Mouse (Mus musculus): ENCODE data around the gene Serpinb6c. TPM values are rescaled to one million over a fixed set of nuclear protein-coding genes. Genes with fewer than 3 reads are reported as not detected.
"Not testable (repeated sequence)": the region's sequence is repeated elsewhere in the genome, so short reads cannot be mapped to it uniquely, and the experiment has no call there.

Serpinb6c gene
- not detected in 2 replicates for polyA plus RNA-seq (2014; fragmentation: Nextera tagmentation; extraction: Ambion mirVana)

GRCm38 (mm10) chr13:33905176-33905954 lies at the start of gene Serpinb6c:
Serpinb6c (minus strand) TSS chr13:33905708.
- no peak within 1 kb of the TSS for H3K27ac ChIP-seq (ENCODE audit: low read depth, low read length)
- no peak for ATAC-seq (replicated peaks; ENCODE audit: insufficient number of reproducible peaks, low FRiP score, low TSS enrichment)
- WGBS (ENCODE audit: insufficient replicate concordance): 74% methylated on average over 18 of the region's 18 CpGs
- no peaks in the 10 kb centered on the region for H3K36me3 ChIP-seq (ENCODE audit: control insufficient read depth, insufficient read depth, low read length)
- no peak within 1 kb of the TSS for H3K4me2 ChIP-seq
- no peaks in the 10 kb centered on the region for H3K9me3 ChIP-seq (replicated peaks; ENCODE audit: control insufficient read depth, low read length)
- no peak within 1 kb of the TSS for H3K4me3 ChIP-seq (ENCODE audit: low read depth, low read length)
- no peaks in the 10 kb centered on the region for H3K4me1 ChIP-seq (ENCODE audit: control insufficient read depth, insufficient read depth, low read length)
- no peak within 1 kb of the TSS for H3K9ac ChIP-seq (ENCODE audit: low read depth, low read length)
- no peaks in the 10 kb centered on the region for H3K27me3 ChIP-seq (ENCODE audit: control insufficient read depth, insufficient read depth, low read length)

GRCm38 (mm10) chr13:33952947-33953346 lies 47.4 kb upstream of the Serpinb6c start:
- WGBS (ENCODE audit: insufficient replicate concordance): 78% methylated on average over 2 of the region's 2 CpGs
- Histone ChIP-seq H3K27me3 (ENCODE audit: control insufficient read depth, insufficient read depth, low read length) (no peaks in the 10 kb centered on the region), H3K4me1 (ENCODE audit: control insufficient read depth, insufficient read depth, low read length) (no peaks in the 10 kb centered on the region)

GRCm38 (mm10) chr13:33952075-33952449 lies 46.6 kb upstream of the Serpinb6c start:
- WGBS (ENCODE audit: insufficient replicate concordance): 57% methylated on average over 1 of the region's 1 CpGs
- H3K4me3 ChIP-seq (ENCODE audit: low read depth, low read length): no peak overlapping the region
- no peak overlapping the region for H3K27ac ChIP-seq (ENCODE audit: low read depth, low read length)
- H3K9me3 ChIP-seq (replicated peaks; ENCODE audit: control insufficient read depth, low read length): no peaks in the 10 kb centered on the region
- H3K36me3 ChIP-seq (ENCODE audit: control insufficient read depth, insufficient read depth, low read length): no peaks in the 10 kb centered on the region
- no peaks in the 10 kb centered on the region for H3K4me1 ChIP-seq (ENCODE audit: control insufficient read depth, insufficient read depth, low read length)
- no peak for ATAC-seq (replicated peaks; ENCODE audit: insufficient number of reproducible peaks, low FRiP score, low TSS enrichment)
- H3K9ac ChIP-seq (ENCODE audit: low read depth, low read length): no peak overlapping the region
- no peak overlapping the region for H3K4me2 ChIP-seq
- no peaks in the 10 kb centered on the region for H3K27me3 ChIP-seq (ENCODE audit: control insufficient read depth, insufficient read depth, low read length)

More at GRCm38 (mm10) chr13:33952947-33953346, 47.4 kb upstream of the Serpinb6c start:
- no peaks in the 10 kb centered on the region for H3K36me3 ChIP-seq (ENCODE audit: control insufficient read depth, insufficient read depth, low read length)
- no peak overlapping the region for H3K27ac ChIP-seq (ENCODE audit: low read depth, low read length)
- no peaks in the 10 kb centered on the region for H3K9me3 ChIP-seq (replicated peaks; ENCODE audit: control insufficient read depth, low read length)
- H3K9ac ChIP-seq (ENCODE audit: low read depth, low read length): no peak overlapping the region
- no peak overlapping the region for H3K4me2 ChIP-seq
- no peak for ATAC-seq (replicated peaks; ENCODE audit: insufficient number of reproducible peaks, low FRiP score, low TSS enrichment)
- H3K4me3 ChIP-seq (ENCODE audit: low read depth, low read length): no peak overlapping the region

- H3K36me3 ChIP-seq (ENCODE audit: control insufficient read depth, insufficient read depth, low read length): no peaks in the 10 kb centered on the region
- H3K4me2 ChIP-seq: no peak overlapping the region
- no peaks in the 10 kb centered on the region for H3K27me3 ChIP-seq (ENCODE audit: control insufficient read depth, insufficient read depth, low read length)
- WGBS (ENCODE audit: insufficient replicate concordance): 79% methylated on average over 4 of the region's 4 CpGs
- H3K27ac ChIP-seq (ENCODE audit: low read depth, low read length): no peak overlapping the region
- H3K9me3 ChIP-seq (replicated peaks; ENCODE audit: control insufficient read depth, low read length): no peaks in the 10 kb centered on the region
- no peak for ATAC-seq (replicated peaks; ENCODE audit: insufficient number of reproducible peaks, low FRiP score, low TSS enrichment)
- H3K4me1 ChIP-seq (ENCODE audit: control insufficient read depth, insufficient read depth, low read length): no peaks in the 10 kb centered on the region
- H3K4me3 ChIP-seq (ENCODE audit: low read depth, low read length): no peak overlapping the region
- no peak overlapping the region for H3K9ac ChIP-seq (ENCODE audit: low read depth, low read length)
Observed at GRCm38 (mm10) chr13:33951308-33952074, 46.0 kb upstream of the Serpinb6c start.

- 43% methylated on average over 4 of the region's 4 CpGs for WGBS (ENCODE audit: insufficient replicate concordance)
Observed at GRCm38 (mm10) chr13:33942212-33942779, 36.8 kb upstream of the Serpinb6c start.

GRCm38 (mm10) chr13:33941288-33941808 lies 35.8 kb upstream of the Serpinb6c start:
- WGBS (ENCODE audit: insufficient replicate concordance): 74% methylated on average over 5 of the region's 5 CpGs
- no peaks in the 10 kb centered on the region for H3K27me3 ChIP-seq (ENCODE audit: control insufficient read depth, insufficient read depth, low read length)
- ATAC-seq (replicated peaks; ENCODE audit: insufficient number of reproducible peaks, low FRiP score, low TSS enrichment): no peak
- H3K9me3 ChIP-seq (replicated peaks; ENCODE audit: control insufficient read depth, low read length): no peaks in the 10 kb centered on the region
- no peak overlapping the region for H3K9ac ChIP-seq (ENCODE audit: low read depth, low read length)
- H3K36me3 ChIP-seq (ENCODE audit: control insufficient read depth, insufficient read depth, low read length): no peaks in the 10 kb centered on the region
- H3K4me1 ChIP-seq (ENCODE audit: control insufficient read depth, insufficient read depth, low read length): no peaks in the 10 kb centered on the region
- no peak overlapping the region for H3K4me2 ChIP-seq
- H3K27ac ChIP-seq (ENCODE audit: low read depth, low read length): no peak overlapping the region
- no peak overlapping the region for H3K4me3 ChIP-seq (ENCODE audit: low read depth, low read length)

More at GRCm38 (mm10) chr13:33942212-33942779, 36.8 kb upstream of the Serpinb6c start:
- Histone ChIP-seq H3K9me3 (replicated peaks; ENCODE audit: control insufficient read depth, low read length) (no peaks in the 10 kb centered on the region), H3K36me3 (ENCODE audit: control insufficient read depth, insufficient read depth, low read length) (no peaks in the 10 kb centered on the region), H3K27ac (ENCODE audit: low read depth, low read length) (no peak overlapping the region), H3K9ac (ENCODE audit: low read depth, low read length) (no peak overlapping the region), H3K27me3 (ENCODE audit: control insufficient read depth, insufficient read depth, low read length) (no peaks in the 10 kb centered on the region), H3K4me1 (ENCODE audit: control insufficient read depth, insufficient read depth, low read length) (no peaks in the 10 kb centered on the region), H3K4me3 (ENCODE audit: low read depth, low read length) (no peak overlapping the region), H3K4me2 (no peak overlapping the region)
- no peak for ATAC-seq (replicated peaks; ENCODE audit: insufficient number of reproducible peaks, low FRiP score, low TSS enrichment)

GRCm38 (mm10) chr13:33937587-33937986 lies 32.1 kb upstream of the Serpinb6c start:
- H3K4me2 ChIP-seq; H3K36me3 ChIP-seq (ENCODE audit: control insufficient read depth, insufficient read depth, low read length); H3K4me3 ChIP-seq (ENCODE audit: low read depth, low read length); H3K9ac ChIP-seq (ENCODE audit: low read depth, low read length); H3K27me3 ChIP-seq (ENCODE audit: control insufficient read depth, insufficient read depth, low read length); ATAC-seq (replicated peaks; ENCODE audit: insufficient number of reproducible peaks, low FRiP score, low TSS enrichment); H3K4me1 ChIP-seq (ENCODE audit: control insufficient read depth, insufficient read depth, low read length); H3K9me3 ChIP-seq (replicated peaks; ENCODE audit: control insufficient read depth, low read length); H3K27ac ChIP-seq (ENCODE audit: low read depth, low read length): not testable (repeated sequence)

GRCm38 (mm10) chr13:33937151-33937550 lies 31.6 kb upstream of the Serpinb6c start:
- Histone ChIP-seq H3K36me3 (ENCODE audit: control insufficient read depth, insufficient read depth, low read length) (no peaks in the 10 kb centered on the region), H3K9me3 (replicated peaks; ENCODE audit: control insufficient read depth, low read length) (no peaks in the 10 kb centered on the region), H3K27ac (ENCODE audit: low read depth, low read length) (no peak overlapping the region), H3K4me3 (ENCODE audit: low read depth, low read length) (no peak overlapping the region), H3K4me1 (ENCODE audit: control insufficient read depth, insufficient read depth, low read length) (no peaks in the 10 kb centered on the region; the same call in 1 of the 2 replicates), H3K9ac (ENCODE audit: low read depth, low read length) (no peak overlapping the region), H3K4me2 (no peak overlapping the region), H3K27me3 (ENCODE audit: control insufficient read depth, insufficient read depth, low read length) (no peaks in the 10 kb centered on the region)
- no peak for ATAC-seq (replicated peaks; ENCODE audit: insufficient number of reproducible peaks, low FRiP score, low TSS enrichment)
- WGBS (ENCODE audit: insufficient replicate concordance): 44% methylated on average over 5 of the region's 5 CpGs
